Mouse (Mus musculus): ENCODE data around the gene Chst10.

Chst10 gene

GRCm38 (mm10) chr1:38869398-38870195, 28.4 kb downstream of the Chst10 start:
- DNase-seq (ENCODE audit: low read depth, low spot score): no peak

DNA sequence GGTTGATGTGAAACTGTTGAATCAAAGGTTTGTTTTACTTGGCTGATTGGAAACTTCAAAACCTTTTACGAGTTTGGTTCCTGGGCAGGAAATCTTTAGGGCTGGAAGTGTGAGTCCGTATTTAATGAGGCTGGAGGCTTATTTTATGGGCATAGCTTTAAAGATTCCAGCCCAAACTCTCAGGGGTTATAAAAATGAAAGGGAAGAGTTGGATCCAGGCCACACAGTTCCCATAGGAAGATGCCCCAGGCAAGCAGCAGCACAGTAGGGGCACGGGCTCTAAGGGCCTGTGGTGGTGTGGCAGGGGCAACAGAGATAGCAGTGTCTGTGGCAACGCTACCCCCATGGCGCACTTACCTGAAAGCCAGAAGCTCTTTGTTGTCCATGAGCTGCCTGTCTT, 31.7 kb downstream of the Chst10 start:
- DNase-seq (ENCODE audit: low read depth, low spot score): peak; percentile 41

DNA sequence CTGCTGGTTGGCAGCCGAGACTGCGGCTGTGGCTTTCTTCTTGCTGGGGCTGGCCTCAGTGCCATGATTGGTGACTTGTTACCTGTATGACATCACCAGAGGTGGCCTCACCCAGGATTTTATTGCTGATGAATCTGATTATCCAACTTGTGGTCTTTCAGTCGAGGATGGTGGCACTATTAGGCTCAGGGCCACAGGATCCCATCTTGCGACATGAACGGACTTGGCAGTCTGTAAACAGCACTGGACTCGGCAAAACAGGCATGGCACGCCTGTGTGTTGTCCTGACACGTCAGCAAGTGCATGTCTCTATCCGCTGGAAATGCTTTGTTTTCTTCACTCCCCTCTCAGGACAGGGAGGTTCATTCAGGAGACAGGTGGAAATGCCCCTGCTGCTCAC, 33.6 kb downstream of the Chst10 start:
- DNase-seq (ENCODE audit: low read depth, low spot score): no peak

- DNase-seq (ENCODE audit: low read depth, low spot score): no peak
Measured at GRCm38 (mm10) chr1:38862213-38862612, 35.7 kb downstream of the Chst10 start.

GRCm38 (mm10) chr1:38860867-38861524, 37.0 kb downstream of the Chst10 start:
- DNase-seq (ENCODE audit: low read depth, low spot score): no peak

DNA sequence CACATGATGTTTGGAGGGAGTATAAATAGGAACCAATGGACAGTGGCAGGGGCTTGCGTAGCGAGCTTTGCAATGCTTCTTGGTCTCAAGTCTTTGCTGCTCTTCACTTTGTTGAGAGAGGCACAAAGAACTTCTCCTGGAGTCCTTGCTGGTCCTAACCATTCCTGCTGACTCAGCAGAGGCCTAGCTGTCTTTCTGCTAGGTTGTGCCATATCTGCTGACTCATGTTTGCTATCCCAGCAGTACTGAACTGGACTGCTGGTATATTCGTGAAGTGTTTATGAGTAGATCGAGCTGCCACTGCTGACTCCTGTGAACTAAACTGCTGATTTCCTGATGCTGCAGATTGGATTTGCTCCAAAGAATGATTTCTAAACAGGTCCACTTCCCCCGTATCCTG, 37.8 kb downstream of the Chst10 start:
- DNase-seq (ENCODE audit: low read depth, low spot score): no peak

- peak; percentile 75 for DNase-seq (ENCODE audit: low read depth, low spot score)
Measured at GRCm38 (mm10) chr1:38856196-38856595, 41.8 kb downstream of the Chst10 start.

- no peak for DNase-seq (ENCODE audit: low read depth, low spot score)
Measured at GRCm38 (mm10) chr1:38852250-38852649, 45.7 kb downstream of the Chst10 start.

GRCm38 (mm10) chr1:38850650-38851049, 47.3 kb downstream of the Chst10 start:
- no peak for DNase-seq (ENCODE audit: low read depth, low spot score)

GRCm38 (mm10) chr1:38848451-38849289, 49.3 kb downstream of the Chst10 start:
- no peak for DNase-seq (ENCODE audit: low read depth, low spot score)

- no peak for DNase-seq (ENCODE audit: low read depth, low spot score)
Measured at GRCm38 (mm10) chr1:38847975-38848374, 50.0 kb downstream of the Chst10 start.

- DNase-seq (ENCODE audit: low read depth, low spot score): no peak
Measured at GRCm38 (mm10) chr1:38843275-38843674, 54.7 kb downstream of the Chst10 start.

GRCm38 (mm10) chr1:38842861-38843260, 55.1 kb downstream of the Chst10 start:
- DNase-seq (ENCODE audit: low read depth, low spot score): no peak

- DNase-seq (ENCODE audit: low read depth, low spot score): no peak
Measured at GRCm38 (mm10) chr1:38839944-38840343, 58.0 kb downstream of the Chst10 start.

GRCm38 (mm10) chr1:38836477-38836872, 61.5 kb downstream of the Chst10 start, which contains the start of gene Lonrf2:
Lonrf2 (minus strand) TSS chr1:38836711.
- DNase-seq (ENCODE audit: low read depth, low spot score): peak; percentile 28

- DNase-seq (ENCODE audit: low read depth, low spot score): peak; percentile 36
Measured at GRCm38 (mm10) chr1:38835568-38836476, 62.1 kb downstream of the Chst10 start.

GRCm38 (mm10) chr1:38834899-38835298, 63.1 kb downstream of the Chst10 start:
- DNase-seq (ENCODE audit: low read depth, low spot score): peak; percentile 38

DNA sequence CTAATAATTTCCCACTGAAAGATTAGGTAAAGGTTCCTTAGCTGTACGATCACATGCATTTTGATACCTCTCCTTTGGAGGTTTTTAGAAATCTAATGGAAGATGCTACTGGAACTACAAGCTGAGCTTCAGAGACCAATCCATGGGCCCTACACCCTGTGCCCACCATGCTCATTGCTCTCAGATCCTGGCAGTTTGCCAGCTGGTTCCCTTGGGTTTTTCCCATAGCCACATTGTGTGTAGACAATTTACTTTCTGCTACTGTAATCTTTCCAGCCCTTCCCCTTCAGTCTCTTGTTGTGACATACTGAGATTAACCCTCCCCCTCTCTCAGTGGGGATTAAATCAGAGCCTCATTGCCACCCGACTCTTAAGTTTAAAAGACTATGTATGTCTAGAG, 73.0 kb downstream of the Chst10 start:
- DNase-seq (ENCODE audit: low read depth, low spot score): no peak

DNA sequence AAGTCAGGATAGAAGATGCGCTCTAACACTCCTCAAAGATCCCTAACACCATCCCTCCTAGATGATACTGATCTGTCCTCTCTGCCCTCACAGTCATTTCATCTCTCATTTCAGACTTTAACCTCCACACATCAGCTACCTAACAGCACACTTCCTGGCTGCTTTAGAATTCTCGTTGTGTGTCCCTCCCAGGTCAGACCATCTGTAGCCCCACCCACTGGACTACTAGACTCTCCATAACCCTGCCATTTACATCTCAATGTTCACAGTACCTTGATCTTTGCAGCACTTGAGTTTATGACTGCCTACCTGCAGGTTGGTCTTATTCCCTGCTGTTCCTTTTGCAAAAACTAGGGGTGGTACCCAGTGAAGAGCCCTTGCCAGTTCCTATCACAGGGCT, 74.1 kb downstream of the Chst10 start:
- DNase-seq (ENCODE audit: low read depth, low spot score): no peak

DNA sequence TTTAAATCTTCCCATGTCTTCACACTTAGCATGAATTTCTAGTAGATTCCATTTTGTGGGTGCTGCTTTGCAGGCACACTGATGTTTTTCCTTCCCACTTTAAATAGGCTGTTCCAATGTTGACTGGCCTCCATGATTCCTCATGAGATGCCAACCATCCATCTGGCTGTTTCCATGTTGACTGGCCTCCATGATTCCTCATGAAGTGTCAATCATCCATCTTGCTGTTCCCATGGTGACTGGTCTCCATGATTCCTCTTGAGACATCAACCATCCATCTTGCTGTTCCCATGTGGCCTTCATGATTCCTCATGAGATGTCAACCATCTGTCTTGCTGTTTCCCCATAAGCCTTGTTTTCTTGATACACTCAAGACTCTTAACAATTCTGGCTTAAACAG, 78.3 kb downstream of the Chst10 start:
- DNase-seq (ENCODE audit: low read depth, low spot score): no peak

- no peak for DNase-seq (ENCODE audit: low read depth, low spot score)
Measured at GRCm38 (mm10) chr1:38817671-38818070, 80.3 kb downstream of the Chst10 start.
